Mouse (Mus musculus): Measurements from ENCODE around the gene Gm20807. TPM values are rescaled to one million over a fixed set of nuclear protein-coding genes. Genes with fewer than 3 reads are reported as not detected.
"Not testable (repeated sequence)": the region's sequence is repeated elsewhere in the genome, so short reads cannot be mapped to it uniquely, and the experiment has no call there.

Gm20807 gene
- polyA plus RNA-seq (2014; fragmentation: Nextera tagmentation; extraction: Ambion mirVana) = not detected in 2 replicates

- not testable (repeated sequence) for ATAC-seq (ENCODE audit: insufficient read depth, low FRiP score, low TSS enrichment); H3K4me1 ChIP-seq (ENCODE audit: control insufficient read depth, insufficient read depth, low read length); H3K4me2 ChIP-seq (ENCODE audit: low read depth); H3K9me3 ChIP-seq (ENCODE audit: control insufficient read depth, low read length); H3K27ac ChIP-seq (ENCODE audit: low read depth, low read length); H3K9ac ChIP-seq (ENCODE audit: low read length); DNase-seq (ENCODE audit: low spot score); H3K4me3 ChIP-seq (ENCODE audit: low read depth, low read length); H3K36me3 ChIP-seq (ENCODE audit: control insufficient read depth, insufficient read depth, low read length); H3K27me3 ChIP-seq (ENCODE audit: control insufficient read depth, insufficient read depth, low read length)
Measured at GRCm38 (mm10) chrY:13042591-13042990, at the start of gene Gm20807. Gene Gm20807, plus strand, starts transcription at chrY:13042891.

Other genes with a start within 250 kb of the Gm20807 start
- not detected in 2 replicates for gene Gm21891, start 90.6 kb downstream of the Gm20807 start, polyA plus RNA-seq (2014; fragmentation: Nextera tagmentation; extraction: Ambion mirVana)
- gene Gm21425, start 119.1 kb downstream of the Gm20807 start, polyA plus RNA-seq (2014; fragmentation: Nextera tagmentation; extraction: Ambion mirVana) = not detected in 2 replicates
- gene Gm21828, start 181.0 kb downstream of the Gm20807 start, polyA plus RNA-seq (2014; fragmentation: Nextera tagmentation; extraction: Ambion mirVana) = not detected in 2 replicates
- not detected in 2 replicates for gene Gm21440, start 209.5 kb downstream of the Gm20807 start, polyA plus RNA-seq (2014; fragmentation: Nextera tagmentation; extraction: Ambion mirVana)
- gene Gm21454, start 209.6 kb downstream of the Gm20807 start, polyA plus RNA-seq (2014; fragmentation: Nextera tagmentation; extraction: Ambion mirVana) = not detected in 2 replicates